Mouse (Mus musculus) testis, adult 10 weeks (tissue): Measurements from ENCODE around the gene Gnl2. TPM values are rescaled to one million over a fixed set of nuclear protein-coding genes. Genes with fewer than 3 reads are reported as not detected.

Source experiments
- polyA plus RNA-seq: library from polyadenylated mRNA; stranded (reverse); fragments of 350-450 nt; fragmentation: Illumina TruSeq; extraction: RNeasy Lipid Tissue Mini Kit (QIAGEN cat#74804); gene quantifications from one replicate; pipeline ENCODE4 v1.2.3, GENCODE M21; 2014; ENCODE audit warnings: low read depth, low replicate concordance

Gene Gnl2
- polyA plus RNA-seq = 98.4 TPM

DNA sequence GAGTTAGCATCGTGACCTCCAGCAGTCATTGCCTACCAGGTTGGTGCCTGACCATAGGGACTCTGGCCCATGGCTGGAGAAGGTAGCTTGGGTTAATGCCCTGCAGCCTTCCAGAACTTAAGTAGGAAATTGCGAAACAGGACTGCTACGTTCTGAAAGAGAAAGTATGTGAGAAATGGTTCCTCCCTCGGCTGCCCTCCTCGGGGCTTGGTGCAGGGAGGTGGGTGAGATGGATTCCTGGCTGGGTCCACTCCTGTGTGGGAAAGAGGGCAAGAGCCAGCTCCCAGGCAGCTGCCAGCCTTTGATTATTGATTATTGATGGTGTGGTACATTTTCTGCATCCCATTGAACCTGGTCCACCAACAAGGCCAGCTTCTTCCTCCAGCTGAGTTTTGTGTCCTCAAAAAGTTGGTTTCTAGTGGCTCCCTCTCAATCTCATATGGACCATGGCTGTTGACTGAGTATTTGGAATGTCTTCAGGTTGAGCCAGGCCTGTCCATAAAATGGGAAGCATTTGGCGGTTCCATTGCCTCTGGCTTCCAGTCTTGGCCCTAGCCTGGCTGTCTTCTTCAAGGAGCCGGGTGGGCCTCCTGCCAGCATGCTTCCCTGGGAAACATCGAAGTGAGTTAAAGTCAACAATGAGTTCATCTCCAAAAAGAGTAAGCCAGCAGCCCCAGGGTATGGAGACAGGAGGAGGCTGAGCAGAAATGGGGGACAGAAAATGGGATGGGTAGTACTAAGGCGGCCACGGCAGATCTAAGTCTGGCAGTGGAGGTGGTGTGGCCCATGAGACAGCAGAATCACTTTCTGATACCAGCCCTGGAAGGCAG lies at the start of gene Gnl2:
Gnl2 (plus strand) TSS at position 780 of the 830 bp plus-strand sequence.

DNA sequence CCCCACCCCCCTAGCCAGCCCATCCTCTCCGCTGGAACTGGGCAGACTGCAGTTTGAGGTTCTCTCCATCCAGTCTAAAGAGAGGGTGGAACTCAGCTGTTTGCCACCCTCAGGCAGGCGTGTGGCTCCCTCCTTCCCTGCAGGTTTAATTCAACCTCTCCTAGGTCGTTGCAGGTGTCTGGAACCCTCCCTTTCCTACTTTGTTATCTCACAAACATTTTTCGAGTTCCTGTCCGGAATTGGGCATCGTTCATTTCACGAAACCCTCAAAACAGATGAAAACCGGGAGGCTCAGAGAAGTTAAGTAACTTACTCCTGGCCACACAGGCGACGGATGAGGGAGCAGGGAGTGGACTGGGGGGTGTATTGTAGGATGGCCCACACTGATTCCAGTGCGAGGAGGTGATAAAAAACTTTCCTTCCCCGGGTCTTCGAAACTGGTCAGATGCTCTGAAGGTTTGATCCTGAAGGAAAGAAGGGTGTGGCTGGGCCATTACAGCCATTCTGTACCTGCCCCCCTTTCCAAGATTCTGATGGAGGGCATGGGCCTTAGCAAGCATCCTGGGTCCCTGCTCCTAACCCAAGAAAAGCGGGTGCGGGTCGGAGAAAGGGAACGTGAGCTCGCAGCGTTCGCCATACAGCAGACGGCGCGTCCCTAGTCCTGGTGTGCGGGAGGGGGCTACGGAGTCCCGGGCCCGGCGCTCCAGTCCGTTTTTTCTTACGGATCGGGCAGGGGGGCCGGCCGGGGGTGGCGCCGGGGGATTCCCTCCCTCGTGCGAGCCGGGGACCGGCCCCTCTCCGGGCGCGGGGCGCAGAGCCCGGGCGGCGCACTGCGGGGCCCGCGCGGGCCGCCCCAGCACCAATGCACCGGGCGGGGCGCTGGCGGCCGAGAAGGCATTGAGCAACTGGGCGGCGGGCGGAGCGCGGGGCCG lies 30.4 kb upstream of the Gnl2 start, which contains the start of gene Rspo1:
Rspo1 (plus strand) TSS at position 760 of the 932 bp plus-strand sequence.

DNA sequence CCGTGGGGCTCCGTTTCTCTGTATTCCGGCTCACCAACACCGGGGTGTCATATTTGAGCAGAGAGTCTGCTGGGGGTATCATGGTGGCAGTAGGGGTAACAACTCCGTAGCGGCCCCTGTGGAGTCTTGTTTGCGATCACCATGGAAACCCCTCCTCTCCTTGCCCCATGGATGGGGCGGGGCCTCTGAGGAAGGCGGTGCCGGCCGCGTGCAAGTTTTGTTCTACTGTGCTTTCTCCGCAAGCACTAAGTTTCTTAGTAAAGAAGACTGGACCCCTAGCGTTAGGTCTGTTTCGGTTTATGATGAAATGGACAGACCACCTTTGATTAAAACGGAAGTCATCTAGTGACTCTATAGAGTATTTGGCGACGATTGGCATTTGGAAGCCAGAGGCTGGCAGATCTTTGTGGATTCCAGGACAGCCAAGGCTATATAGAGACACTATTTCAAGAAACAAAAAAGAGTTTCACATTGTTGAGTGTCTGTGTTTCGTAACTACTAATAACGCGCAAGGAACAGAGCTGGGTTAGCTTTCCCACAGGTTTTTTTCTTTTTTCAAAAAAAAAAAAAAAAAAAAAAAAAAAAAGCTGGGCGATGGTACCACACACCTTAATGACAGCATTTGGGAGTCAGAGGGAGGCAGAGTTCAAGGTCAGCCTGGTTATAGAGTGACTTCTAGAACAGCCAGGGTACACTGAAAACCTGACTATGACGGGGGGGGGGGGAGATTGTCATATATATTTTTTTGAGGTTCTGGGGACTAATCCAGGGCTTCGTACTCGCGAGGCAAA lies 49.3 kb downstream of the Gnl2 start, which contains the start of gene Dnali1:
Dnali1 (minus strand) TSS at position 187 of the 791 bp plus-strand sequence.

DNA sequence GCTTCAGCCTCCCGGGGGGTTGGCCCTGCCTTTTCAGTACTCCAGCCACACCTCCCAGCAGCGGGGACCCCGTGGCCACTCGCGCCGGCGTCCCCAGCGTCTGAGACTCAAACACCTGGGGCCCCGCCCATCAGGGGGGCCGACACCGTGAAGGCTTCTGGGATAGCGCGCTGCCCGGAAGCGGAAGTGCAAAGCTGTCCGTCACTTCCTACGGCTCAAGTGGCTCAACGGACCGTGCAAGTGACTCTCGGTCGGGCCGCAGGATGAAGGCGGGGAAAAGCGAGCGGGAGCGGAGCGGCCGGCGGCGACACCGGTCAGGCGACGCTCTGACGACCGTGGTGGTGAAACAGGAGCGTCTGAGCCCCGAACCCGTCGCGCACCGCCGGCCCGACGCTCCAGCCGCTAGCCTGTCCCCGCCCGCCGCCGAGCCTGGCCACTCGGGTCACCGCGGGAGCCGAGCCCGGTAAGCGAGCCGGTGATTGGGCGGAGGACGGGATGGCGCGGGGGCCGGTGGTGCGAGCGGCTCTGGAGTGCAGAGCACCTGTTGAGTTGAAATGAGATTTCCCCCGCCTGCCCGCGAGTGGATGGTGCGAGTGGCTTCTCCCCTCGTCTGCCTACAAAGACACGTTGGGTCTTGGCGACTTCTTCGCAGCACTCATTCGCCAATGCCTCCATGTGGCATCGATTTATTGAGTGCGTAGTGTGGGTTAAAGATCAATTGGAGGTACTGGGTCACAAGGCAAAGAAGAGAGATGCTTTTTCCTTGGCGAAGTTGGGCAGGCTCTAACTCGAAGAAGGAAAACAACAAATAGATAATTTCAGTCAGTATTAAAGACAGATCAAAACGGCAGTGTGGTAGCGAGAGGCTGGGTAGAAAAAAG lies 50.3 kb downstream of the Gnl2 start, which contains the start of gene Snip1:
Snip1 (plus strand) TSS at position 183 of the 881 bp plus-strand sequence.

DNA sequence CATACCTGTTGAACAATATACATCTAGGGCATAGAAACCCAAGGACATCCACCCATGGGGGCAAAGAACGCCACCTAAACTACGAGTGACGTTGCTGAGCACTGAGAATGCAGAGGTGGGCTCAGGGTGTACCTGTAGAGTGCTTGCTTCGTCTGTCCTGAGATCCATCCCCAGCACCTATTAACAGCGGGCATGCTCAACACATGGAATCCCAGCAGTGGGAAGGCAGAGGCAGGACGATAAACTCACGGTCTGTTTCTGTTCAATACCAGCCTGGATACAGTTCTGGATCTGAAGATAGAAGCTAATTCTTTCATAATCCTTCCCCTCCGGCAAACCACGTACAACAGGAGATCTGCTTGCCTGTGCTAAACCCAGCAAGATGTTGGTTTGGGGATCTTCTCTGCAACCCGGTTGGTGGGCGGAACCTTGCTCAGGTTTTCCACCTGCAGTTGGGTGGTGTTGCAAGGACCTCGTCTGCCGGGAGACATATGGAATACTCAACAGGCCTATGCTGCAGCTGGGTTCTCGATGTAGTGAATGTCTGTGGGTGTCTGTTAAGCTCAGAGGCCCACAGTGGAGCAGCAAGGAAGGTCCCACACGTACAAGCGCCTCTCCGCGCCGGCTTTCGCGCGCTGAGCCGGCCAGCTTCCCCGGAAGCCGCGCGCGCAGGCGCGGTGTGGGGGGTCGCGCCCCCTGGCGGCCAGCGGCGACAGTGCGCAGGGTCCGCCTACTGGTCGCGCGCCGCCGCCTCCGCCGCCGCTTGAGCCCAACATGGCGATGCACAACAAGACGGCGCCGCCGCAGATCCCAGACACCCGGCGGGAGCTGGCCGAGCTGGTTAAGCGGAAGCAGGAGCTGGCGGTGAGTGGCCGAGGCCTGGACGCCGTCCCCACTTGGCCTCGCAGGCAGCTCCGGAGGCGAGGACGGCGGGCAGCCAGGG lies 68.3 kb downstream of the Gnl2 start, which contains the start of gene Meaf6:
Meaf6 (plus strand) TSS at position 732 of the 943 bp plus-strand sequence.

Other genes starting within 250 kb of the Gnl2 start
- gene Mtf1, start 214.5 kb upstream of the Gnl2 start, polyA plus RNA-seq = 102 TPM
- 31.1 TPM for gene Yrdc, start 165.9 kb upstream of the Gnl2 start, polyA plus RNA-seq
- gene 1110065P20Rik, start 165.4 kb upstream of the Gnl2 start, polyA plus RNA-seq = 4.7 TPM
- 0.07 TPM for gene Maneal, start 154.4 kb upstream of the Gnl2 start, polyA plus RNA-seq
- 0.90 TPM for gene Epha10, start 135.7 kb upstream of the Gnl2 start, polyA plus RNA-seq
- gene 9930104L06Rik, start 79.5 kb upstream of the Gnl2 start, polyA plus RNA-seq = 6.5 TPM
- gene Cdca8, start 77.3 kb upstream of the Gnl2 start, polyA plus RNA-seq = 97.7 TPM
- gene Rspo1, start 30.2 kb upstream of the Gnl2 start, polyA plus RNA-seq = 0.57 TPM
- 56.0 TPM for gene Dnali1, start 49.1 kb downstream of the Gnl2 start, polyA plus RNA-seq
- gene Snip1, start 50.1 kb downstream of the Gnl2 start, polyA plus RNA-seq = 28.3 TPM
- 46.8 TPM for gene Meaf6, start 68.5 kb downstream of the Gnl2 start, polyA plus RNA-seq
- gene Zc3h12a, start 111.3 kb downstream of the Gnl2 start, polyA plus RNA-seq = not detected